In the genomic region with DNA sequence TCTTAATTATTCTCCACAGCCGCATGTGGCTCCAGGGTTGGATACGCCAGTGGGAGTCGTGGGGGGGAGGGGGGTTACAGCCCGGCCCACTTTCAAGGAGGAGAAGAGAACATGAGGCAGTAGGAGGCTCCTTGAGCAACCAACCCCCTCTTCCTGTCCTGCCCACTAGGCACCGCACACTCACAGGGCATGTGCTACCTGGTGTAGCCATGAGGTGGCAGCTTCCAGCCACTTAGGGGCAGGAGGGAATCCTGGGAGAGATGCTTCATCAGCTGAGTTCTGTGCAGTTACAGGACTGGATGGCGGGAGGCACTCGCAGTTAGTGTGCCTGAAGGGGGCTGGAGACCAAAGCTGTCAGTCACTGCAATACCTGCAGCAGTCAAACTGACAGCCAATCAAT, we compare ENCODE assay signal across 9 mouse cellular contexts. TPM values are rescaled to one million over a fixed set of nuclear protein-coding genes. Genes with fewer than 3 reads are reported as not detected.
A peak's percentile ranks its signal among the peaks of the same experiment; 100 is the strongest.
DNase-seq lines count a peak whose midpoint lies in the region; ATAC-seq and TF ChIP-seq lines count a peak whose summit lies in the region.
"Had no signal": no experiment of that assay in that cellular context is flagged by ENCODE, and none has a peak within 500 bp of the region (broad histone marks: within the 10 kb centered on the region; RNA-seq: fewer than 3 reads in every experiment).

No protein-coding gene starts in this region.

- H3K36me3 ChIP-seq in kidney, adult 2 months (ENCODE audit: control insufficient read depth, insufficient read depth, low read length): no peaks in the 10 kb centered on the region
- peaks cover 6% of the 10 kb centered on the region for H3K36me3 ChIP-seq in kidney, embryonic 15.5 days
- no peaks in the 10 kb centered on the region for H3K36me3 ChIP-seq in ES-E14 (ENCODE audit: control insufficient read depth, insufficient read depth, low read length, poor library complexity, severe bottlenecking)

- peak; percentile 59; the same call in 1 of the 2 replicates for TF ChIP-seq CTCF in kidney, adult 2 months (conservative IDR thresholded peaks at IDR 0.05; ENCODE audit: insufficient read depth, insufficient read length, low read depth, low read length)

- intact Hi-C loops in heart, postnatal 25 days (cut with DNase I): loop anchor here (2.0 to 5.0 kb wide), 4 partner anchors 43 to 322 kb away; no protein-coding TSS in a partner anchor

- H3K27ac ChIP-seq in kidney, adult 2 months (ENCODE audit: insufficient read depth, low read depth, low read length): no peak overlapping the region
- no peak overlapping the region for H3K27ac ChIP-seq in kidney, embryonic 15.5 days
- H3K27ac ChIP-seq in ES-E14 (ENCODE audit: insufficient read depth, low read depth, low read length, poor library complexity, severe bottlenecking): no peak overlapping the region
- H3K27ac ChIP-seq: stomach, embryonic 15.5 days had no signal

- H3K4me1 ChIP-seq in kidney, adult 2 months (ENCODE audit: control insufficient read depth, insufficient read depth, low read length): no peaks in the 10 kb centered on the region
- H3K4me1 ChIP-seq in kidney, embryonic 15.5 days: peaks cover 6% of the 10 kb centered on the region; the same call in 1 of the 2 replicates
- H3K4me1 ChIP-seq in ES-E14 (ENCODE audit: control insufficient read depth in 2 of 2, insufficient read depth in 2 of 2, low read length in 2 of 2, poor library complexity in 1 of 2): peaks cover 3 to 19% of the 10 kb centered on the region in 2 experiments
- H3K4me1 ChIP-seq: stomach, embryonic 15.5 days had no signal

- H3K9me3 ChIP-seq in kidney, embryonic 15.5 days (replicated peaks): no peaks in the 10 kb centered on the region
- no peaks in the 10 kb centered on the region for H3K9me3 ChIP-seq in ES-E14 (ENCODE audit: control insufficient read depth, insufficient read depth, low read depth, low read length)
- H3K9me3 ChIP-seq: stomach, embryonic 15.5 days had no signal

- H3K27me3 ChIP-seq in kidney, adult 2 months (replicated peaks; ENCODE audit: control insufficient read depth, insufficient read depth, low read length): no peaks in the 10 kb centered on the region
- H3K27me3 ChIP-seq in kidney, embryonic 15.5 days: no peaks in the 10 kb centered on the region
- H3K27me3 ChIP-seq: stomach, embryonic 15.5 days had no signal

- H3K4me2 ChIP-seq in kidney, embryonic 15.5 days: no peak overlapping the region
- H3K4me2 ChIP-seq: stomach, embryonic 15.5 days had no signal

- 18% methylated on average over 7 of the region's 7 CpGs for WGBS in kidney, adult 2 months
- WGBS in kidney, embryonic 15.5 days: 15% methylated on average over 7 of the region's 7 CpGs

- no peak overlapping the region for H3K4me3 ChIP-seq in kidney, adult 2 months (ENCODE audit: insufficient read depth, low read depth, low read length)
- H3K4me3 ChIP-seq in kidney, embryonic 15.5 days (replicated peaks): no peak overlapping the region
- peak overlapping the region in 1 of 2 experiments; percentile 4; a peak in 1 of 4 replicates for H3K4me3 ChIP-seq in ES-E14 (ENCODE audit: insufficient read depth in 1 of 2, low read depth in 1 of 2, low read length in 2 of 2, poor library complexity in 1 of 2, severe bottlenecking in 1 of 2)
- H3K4me3 ChIP-seq: stomach, embryonic 15.5 days had no signal

- TF ChIP-seq POLR2A in kidney, adult 2 months (IDR thresholded peaks at IDR 0.05; ENCODE audit: low read depth, low read length): no peak

- DNase-seq in kidney, adult 2 months: peak; percentile 31
- peak; percentile 57 for DNase-seq in ES-E14 (ENCODE audit: low read depth, low spot score)
- peak; percentile 51 for DNase-seq in naive thymus-derived CD4-positive, alpha-beta T cell, adult 2 months (ENCODE audit: low read depth)
- DNase-seq in frontal cortex, postnatal 36 days (ENCODE audit: low spot score in 2 of 2): no peak
- no peak for DNase-seq in heart, postnatal 25 days (ENCODE audit: low spot score)
- DNase-seq in yolk sac, embryonic 10.5 days (ENCODE audit: low spot score): no peak

- no peak; the same call in 1 of the 2 replicates for ATAC-seq in kidney, embryonic 15.5 days (replicated peaks; ENCODE audit: low FRiP score)
- ATAC-seq in inflammation-experienced regulatory T-cells, adult 6 months: peak; percentile 57

- in situ Hi-C loops in ES-E14 (cut with MboI; ENCODE audit: low sequenced_read_pairs in 2 of 2, unreplicated experiment in 2 of 2): loop anchor here in 1 of 2 experiments (10.0 to 25.0 kb wide), 3 partner anchors 109 to 447 kb away; no protein-coding TSS in a partner anchor

- no peak overlapping the region for H3K9ac ChIP-seq in kidney, embryonic 15.5 days
- no peak overlapping the region; the same call in 1 of the 2 replicates for H3K9ac ChIP-seq in ES-E14 (ENCODE audit: insufficient read depth, low read depth, low read length, poor library complexity, severe bottlenecking)
- H3K9ac ChIP-seq: stomach, embryonic 15.5 days had no signal

TF ChIP-seq in ES-E14, 5 proteins besides CTCF, POLR2A, EP300 and RAD21:
- TF ChIP-seq MAFK (IDR thresholded peaks at IDR 0.05; ENCODE audit: insufficient read depth, low read depth, low read length): no peak
- TF ChIP-seq CHD2 (IDR thresholded peaks at IDR 0.05; ENCODE audit: low read depth, low read length): no peak
- peak; percentile 11; the same call in 1 of the 2 replicates for TF ChIP-seq ZC3H11A (IDR thresholded peaks at IDR 0.05; ENCODE audit: borderline replicate concordance, low read depth, low read length)
- TF ChIP-seq HCFC1 (IDR thresholded peaks at IDR 0.05; ENCODE audit: borderline replicate concordance, insufficient read depth, low read length): no peak
- no peak for TF ChIP-seq ZNF384 (IDR thresholded peaks at IDR 0.05; ENCODE audit: low read depth, low read length)

RNA-seq across cellular contexts. Expression of gene Ywhah, which starts 15.5 kb away (rescaled TPM):
- 71.8 and 90.6 TPM in 2 replicates for polyA plus RNA-seq in kidney, adult 2 months (2012; rRNA removed)
- 362 and 374 TPM in 2 replicates for polyA plus RNA-seq in kidney, embryonic 15.5 days (2015; fragmentation: Nextera tagmentation; extraction: Ambion mirVana)
- 59.4 and 99.0 TPM in 2 replicates for total RNA-seq in ES-E14 (2012; rRNA removed)
- polyA plus RNA-seq in inflammation-experienced regulatory T-cells, adult 6 months (2017; shearing (Covaris generic)): 100 to 1,000 TPM; 206 to 398 (median 214) TPM
- total RNA-seq in heart, postnatal 25 days (2021): 100 to 1,000 TPM in 1 of 2 experiments, 10 to 100 TPM in 1; 93.4 to 103 TPM

Comparison
In these comparisons a context has a peak if more than half of its experiments do, and no peak if none do; other contexts are left out.
1. DNase-seq: peak in kidney, adult 2 months (single experiment), ES-E14 (single experiment) and naive thymus-derived CD4-positive, alpha-beta T cell, adult 2 months (single experiment); none in frontal cortex, postnatal 36 days (0 of 2), heart, postnatal 25 days (single experiment) and yolk sac, embryonic 10.5 days (single experiment).